Mouse (Mus musculus): ENCODE measurements at regions not wholly inside any gene's neighbourhood (a gene's known extent, or its start where the extent isn't known, plus 50 kb on each side); places are given as distances from the start of the nearest gene placed in this dataset.
A peak's percentile ranks its signal among the peaks of the same experiment; 100 is the strongest.

GRCm38 (mm10) chr11:85966207-85966606 is 80.0 kb downstream of the Tbx4 start:
- Histone ChIP-seq H3K27me3 (replicated peaks; ENCODE audit: control insufficient read depth, insufficient read depth, low read length) (no peaks in the 10 kb centered on the region), H3K36me3 (ENCODE audit: control insufficient read depth, insufficient read depth, low read length) (no peaks in the 10 kb centered on the region), H3K9me3 (replicated peaks; ENCODE audit: control insufficient read depth, low read length) (no peaks in the 10 kb centered on the region), H3K9ac (ENCODE audit: low read length) (no peak overlapping the region), H3K27ac (ENCODE audit: low read depth, low read length) (no peak overlapping the region), H3K4me1 (ENCODE audit: control insufficient read depth, insufficient read depth, low read length) (no peaks in the 10 kb centered on the region), H3K4me2 (ENCODE audit: low read length) (no peak overlapping the region), H3K4me3 (ENCODE audit: low read depth, low read length) (no peak overlapping the region)
- DNase-seq (ENCODE audit: low spot score): no peak
- ATAC-seq: no peak
- WGBS: 82% methylated on average over 5 of the region's 5 CpGs

- ATAC-seq (no peak), DNase-seq (ENCODE audit: low spot score) (no peak)
- Histone ChIP-seq H3K9me3 (replicated peaks; ENCODE audit: control insufficient read depth, low read length) (no peaks in the 10 kb centered on the region), H3K27me3 (replicated peaks; ENCODE audit: control insufficient read depth, insufficient read depth, low read length) (no peaks in the 10 kb centered on the region), H3K9ac (ENCODE audit: low read length) (no peak overlapping the region), H3K36me3 (ENCODE audit: control insufficient read depth, insufficient read depth, low read length) (no peaks in the 10 kb centered on the region), H3K4me3 (ENCODE audit: low read depth, low read length) (no peak overlapping the region), H3K4me2 (ENCODE audit: low read length) (no peak overlapping the region), H3K4me1 (ENCODE audit: control insufficient read depth, insufficient read depth, low read length) (no peaks in the 10 kb centered on the region), H3K27ac (ENCODE audit: low read depth, low read length) (no peak overlapping the region)
- 83% methylated on average over 2 of the region's 2 CpGs for WGBS
Measured at GRCm38 (mm10) chr11:85970287-85970686, 84.1 kb downstream of the Tbx4 start.

- WGBS: 23% methylated on average over 7 of the region's 7 CpGs
- Histone ChIP-seq H3K27ac (ENCODE audit: low read depth, low read length) (no peak overlapping the region), H3K36me3 (ENCODE audit: control insufficient read depth, insufficient read depth, low read length) (no peaks in the 10 kb centered on the region), H3K27me3 (replicated peaks; ENCODE audit: control insufficient read depth, insufficient read depth, low read length) (no peaks in the 10 kb centered on the region), H3K9ac (ENCODE audit: low read length) (no peak overlapping the region), H3K9me3 (replicated peaks; ENCODE audit: control insufficient read depth, low read length) (no peaks in the 10 kb centered on the region), H3K4me1 (ENCODE audit: control insufficient read depth, insufficient read depth, low read length) (no peaks in the 10 kb centered on the region), H3K4me2 (ENCODE audit: low read length) (no peak overlapping the region), H3K4me3 (ENCODE audit: low read depth, low read length) (no peak overlapping the region)
- ATAC-seq: peak; percentile 57; the same call in 1 of the 2 replicates
- peak; percentile 88 for DNase-seq (ENCODE audit: low spot score)
Measured at GRCm38 (mm10) chr11:85972385-85972784, 86.2 kb downstream of the Tbx4 start.

- no peaks in the 10 kb centered on the region for H3K36me3 ChIP-seq (ENCODE audit: control insufficient read depth, insufficient read depth, low read length)
- WGBS: 67% methylated on average over 5 of the region's 5 CpGs
- H3K27me3 ChIP-seq (replicated peaks; ENCODE audit: control insufficient read depth, insufficient read depth, low read length): no peaks in the 10 kb centered on the region
- H3K4me3 ChIP-seq (ENCODE audit: low read depth, low read length): no peak overlapping the region
- H3K9ac ChIP-seq (ENCODE audit: low read length): no peak overlapping the region
- no peaks in the 10 kb centered on the region for H3K4me1 ChIP-seq (ENCODE audit: control insufficient read depth, insufficient read depth, low read length)
- H3K27ac ChIP-seq (ENCODE audit: low read depth, low read length): no peak overlapping the region
- H3K4me2 ChIP-seq (ENCODE audit: low read length): no peak overlapping the region
- DNase-seq (ENCODE audit: low spot score) (no peak), ATAC-seq (no peak)
- H3K9me3 ChIP-seq (replicated peaks; ENCODE audit: control insufficient read depth, low read length): no peaks in the 10 kb centered on the region
Measured at GRCm38 (mm10) chr11:85973736-85974135, 87.5 kb downstream of the Tbx4 start.

- Histone ChIP-seq H3K27me3 (replicated peaks; ENCODE audit: control insufficient read depth, insufficient read depth, low read length) (no peaks in the 10 kb centered on the region), H3K36me3 (ENCODE audit: control insufficient read depth, insufficient read depth, low read length) (no peaks in the 10 kb centered on the region), H3K9ac (ENCODE audit: low read length) (no peak overlapping the region), H3K9me3 (replicated peaks; ENCODE audit: control insufficient read depth, low read length) (no peaks in the 10 kb centered on the region), H3K4me2 (ENCODE audit: low read length) (no peak overlapping the region), H3K4me1 (ENCODE audit: control insufficient read depth, insufficient read depth, low read length) (no peaks in the 10 kb centered on the region), H3K4me3 (ENCODE audit: low read depth, low read length) (no peak overlapping the region), H3K27ac (ENCODE audit: low read depth, low read length) (no peak overlapping the region)
- DNase-seq (ENCODE audit: low spot score) (no peak), ATAC-seq (no peak)
- 77% methylated on average over 18 of the region's 18 CpGs for WGBS
Measured at GRCm38 (mm10) chr11:85976693-85977434, 90.6 kb downstream of the Tbx4 start.

- no peak for ATAC-seq
- 74% methylated on average over 11 of the region's 11 CpGs for WGBS
- DNase-seq (ENCODE audit: low spot score): no peak
Measured at GRCm38 (mm10) chr11:85980388-85980787, 94.2 kb downstream of the Tbx4 start.

GRCm38 (mm10) chr11:85981561-85981960 is 95.3 kb downstream of the Tbx4 start:
- WGBS: 81% methylated on average over 4 of the region's 4 CpGs
- H3K4me1 ChIP-seq (ENCODE audit: control insufficient read depth, insufficient read depth, low read length): no peaks in the 10 kb centered on the region
- H3K27ac ChIP-seq (ENCODE audit: low read depth, low read length): no peak overlapping the region
- no peak overlapping the region for H3K4me3 ChIP-seq (ENCODE audit: low read depth, low read length)
- ATAC-seq (no peak), DNase-seq (ENCODE audit: low spot score) (no peak)
- no peak overlapping the region for H3K9ac ChIP-seq (ENCODE audit: low read length)
- H3K36me3 ChIP-seq (ENCODE audit: control insufficient read depth, insufficient read depth, low read length): no peaks in the 10 kb centered on the region
- H3K4me2 ChIP-seq (ENCODE audit: low read length): no peak overlapping the region
- H3K27me3 ChIP-seq (replicated peaks; ENCODE audit: control insufficient read depth, insufficient read depth, low read length): no peaks in the 10 kb centered on the region
- no peaks in the 10 kb centered on the region for H3K9me3 ChIP-seq (replicated peaks; ENCODE audit: control insufficient read depth, low read length)

More at GRCm38 (mm10) chr11:85980388-85980787, 94.2 kb downstream of the Tbx4 start:
- no peak overlapping the region for H3K4me2 ChIP-seq (ENCODE audit: low read length)
- H3K4me1 ChIP-seq (ENCODE audit: control insufficient read depth, insufficient read depth, low read length): no peaks in the 10 kb centered on the region
- H3K9ac ChIP-seq (ENCODE audit: low read length): no peak overlapping the region
- no peak overlapping the region for H3K27ac ChIP-seq (ENCODE audit: low read depth, low read length)
- no peak overlapping the region for H3K4me3 ChIP-seq (ENCODE audit: low read depth, low read length)
- no peaks in the 10 kb centered on the region for H3K9me3 ChIP-seq (replicated peaks; ENCODE audit: control insufficient read depth, low read length)
- H3K27me3 ChIP-seq (replicated peaks; ENCODE audit: control insufficient read depth, insufficient read depth, low read length): no peaks in the 10 kb centered on the region
- no peaks in the 10 kb centered on the region for H3K36me3 ChIP-seq (ENCODE audit: control insufficient read depth, insufficient read depth, low read length)

- DNase-seq (ENCODE audit: low spot score) (no peak), ATAC-seq (no peak)
- Histone ChIP-seq H3K9me3 (replicated peaks; ENCODE audit: control insufficient read depth, low read length) (no peaks in the 10 kb centered on the region), H3K4me1 (ENCODE audit: control insufficient read depth, insufficient read depth, low read length) (peaks cover 2% of the 10 kb centered on the region; the same call in 1 of the 2 replicates), H3K4me3 (ENCODE audit: low read depth, low read length) (no peak overlapping the region), H3K9ac (ENCODE audit: low read length) (no peak overlapping the region), H3K36me3 (ENCODE audit: control insufficient read depth, insufficient read depth, low read length) (no peaks in the 10 kb centered on the region), H3K27me3 (replicated peaks; ENCODE audit: control insufficient read depth, insufficient read depth, low read length) (0 out of 2 replicates have a peak, but pooled peaks cover 3% of the 10 kb centered on the region), H3K27ac (ENCODE audit: low read depth, low read length) (no peak overlapping the region), H3K4me2 (ENCODE audit: low read length) (no peak overlapping the region)
- WGBS: 78% methylated on average over 8 of the region's 8 CpGs
Measured at GRCm38 (mm10) chr11:85986338-85986737, 100.1 kb downstream of the Tbx4 start.

- Histone ChIP-seq H3K36me3 (ENCODE audit: control insufficient read depth, insufficient read depth, low read length) (no peaks in the 10 kb centered on the region), H3K4me3 (ENCODE audit: low read depth, low read length) (no peak overlapping the region), H3K4me1 (ENCODE audit: control insufficient read depth, insufficient read depth, low read length) (peaks cover 2% of the 10 kb centered on the region; the same call in 1 of the 2 replicates), H3K9ac (ENCODE audit: low read length) (no peak overlapping the region), H3K27ac (ENCODE audit: low read depth, low read length) (no peak overlapping the region), H3K27me3 (replicated peaks; ENCODE audit: control insufficient read depth, insufficient read depth, low read length) (0 out of 2 replicates have a peak, but pooled peaks cover 3% of the 10 kb centered on the region), H3K9me3 (replicated peaks; ENCODE audit: control insufficient read depth, low read length) (no peaks in the 10 kb centered on the region), H3K4me2 (ENCODE audit: low read length) (no peak overlapping the region)
- ATAC-seq (no peak), DNase-seq (ENCODE audit: low spot score) (no peak)
- 96% methylated on average over 2 of the region's 2 CpGs for WGBS
Measured at GRCm38 (mm10) chr11:85987181-85987580, 101.0 kb downstream of the Tbx4 start.

Data from forebrain, embryonic 14.5 days (tissue).